Mouse (Mus musculus) G1E (cell line): ENCODE data around the gene Kansl1l.

Source experiments
- CTCF ChIP-seq: IDR thresholded peaks from 2 replicates; pipeline ENCODE4 v1.5.1; 2012; ENCODE audit warnings: low read depth, low read length, inconsistent platforms, mixed read lengths
- POLR2AphosphoS5 ChIP-seq: IDR thresholded peaks from 2 replicates; pipeline ENCODE4 v1.6.1; 2012; ENCODE audit warnings: low read depth, low read length, inconsistent platforms; ENCODE audit not compliant: insufficient replicate concordance

DNA sequence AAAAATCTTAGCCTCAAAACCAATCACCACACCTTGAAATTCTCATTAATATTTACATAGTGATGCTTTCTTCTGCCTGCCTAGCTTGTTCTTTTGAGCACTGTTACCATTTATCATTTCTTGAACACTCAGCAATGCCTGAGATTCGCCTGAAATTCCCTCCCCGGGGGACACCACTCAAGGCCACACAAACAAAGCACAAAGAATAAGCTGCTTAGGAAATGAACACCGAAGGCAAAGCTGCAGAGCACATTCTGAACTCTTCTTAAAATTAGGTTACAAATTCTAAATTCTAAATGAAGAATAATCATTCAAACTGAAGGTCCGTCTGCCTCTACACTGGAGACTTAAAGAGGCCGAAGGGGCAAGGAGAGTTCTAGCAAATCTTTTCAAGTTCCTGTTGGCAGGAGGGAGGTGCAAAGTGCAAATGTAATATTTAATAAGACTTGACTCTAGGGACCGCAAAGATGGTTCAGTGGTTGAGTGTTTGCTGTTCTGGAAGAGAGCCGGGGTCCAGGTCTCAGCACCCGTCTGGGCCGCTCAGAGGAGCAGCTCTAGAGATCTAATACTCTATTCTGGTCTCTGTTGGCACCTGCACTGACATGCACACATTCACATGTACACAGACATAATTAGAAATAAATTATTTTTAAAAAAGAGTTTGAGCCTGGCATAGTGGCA is 12.2 kb upstream of the Kansl1l start:
- TF ChIP-seq POLR2AphosphoS5, result no peak
- no peak for TF ChIP-seq CTCF
